Mouse (Mus musculus): ENCODE data around the gene Ndufa4l2.

Gene Ndufa4l2

DNA sequence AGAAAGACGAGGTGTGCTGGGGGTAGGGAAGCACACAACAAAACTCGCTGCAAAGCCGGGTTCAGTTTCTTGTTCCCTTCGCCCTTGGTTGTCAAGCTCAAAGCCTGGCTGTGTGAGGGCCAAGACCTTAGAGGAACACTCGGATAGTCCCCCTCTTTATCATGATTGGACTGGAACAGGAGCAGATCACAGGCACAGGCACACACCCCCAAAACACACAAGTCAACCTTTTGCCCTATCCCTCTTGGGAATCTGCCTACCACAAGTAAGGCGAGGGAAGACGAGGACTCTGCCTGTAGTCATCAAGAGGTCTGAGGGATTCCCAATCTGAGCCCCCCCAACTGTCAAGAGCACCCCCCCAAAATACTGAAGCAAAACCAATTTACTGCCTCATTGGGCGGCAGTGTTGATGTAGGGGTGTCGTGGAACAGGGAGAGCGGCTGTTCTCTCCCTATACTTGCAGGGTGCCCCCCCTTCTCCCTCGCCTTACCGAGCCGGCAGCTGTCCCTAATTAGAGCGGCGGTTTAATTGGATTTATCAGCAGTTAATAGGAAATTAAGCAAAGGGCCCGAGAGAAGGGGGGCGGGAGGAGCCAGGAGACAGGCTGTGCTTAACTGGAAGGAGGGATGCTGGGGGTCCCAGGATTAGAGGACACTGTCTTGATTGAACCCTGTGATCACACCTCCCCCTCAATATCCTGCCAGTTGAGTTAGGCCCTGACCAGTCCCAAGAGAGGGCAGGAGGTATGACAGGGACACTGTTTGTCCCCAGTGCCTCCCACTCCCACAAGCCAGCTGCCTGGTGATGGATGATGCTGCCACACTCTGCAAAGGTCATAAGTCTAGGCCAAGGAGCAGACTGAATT is 4.7 kb upstream of the Ndufa4l2 start:
- in situ Hi-C loops (cut with MboI, MseI) = loop anchor here (5.0 kb wide), 1 partner anchor 32 kb away; no protein-coding TSS in a partner anchor

DNA sequence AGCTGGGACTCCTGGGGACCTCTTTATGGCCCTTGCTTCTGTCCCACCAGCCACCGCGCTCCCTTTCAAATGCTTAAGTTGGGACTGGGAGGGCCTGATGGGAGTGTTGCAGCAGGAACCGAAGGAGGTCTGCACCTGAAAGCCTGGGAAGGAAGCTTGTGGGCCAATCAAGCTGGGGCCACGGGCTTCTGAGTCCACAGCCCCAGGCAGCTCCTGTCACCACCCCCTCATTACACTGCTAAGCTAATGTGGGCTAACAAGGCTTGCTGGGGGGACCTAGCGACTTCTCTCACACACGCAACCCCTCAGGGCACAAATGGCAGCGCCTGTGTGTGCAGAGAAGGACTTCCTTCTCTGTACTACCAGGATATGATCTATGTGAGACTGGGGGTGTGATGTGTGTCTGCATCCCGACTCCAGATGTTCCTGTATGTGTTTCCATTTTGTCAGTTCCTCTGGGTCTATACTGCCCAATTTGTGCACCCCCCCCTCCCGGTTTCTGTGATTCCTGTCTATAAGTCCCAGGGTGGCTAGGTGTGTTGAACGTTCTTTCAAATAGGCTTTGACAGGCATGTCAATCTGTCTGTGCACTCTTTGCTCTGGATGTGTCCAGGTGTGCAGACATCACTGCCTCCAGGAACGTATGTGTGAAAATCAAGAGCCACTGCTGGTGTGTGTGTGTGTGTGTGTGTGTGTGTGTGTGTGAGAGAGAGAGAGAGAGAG is 3.7 kb upstream of the Ndufa4l2 start:
- in situ Hi-C loops (cut with MboI, MseI) = no loop called here

DNA sequence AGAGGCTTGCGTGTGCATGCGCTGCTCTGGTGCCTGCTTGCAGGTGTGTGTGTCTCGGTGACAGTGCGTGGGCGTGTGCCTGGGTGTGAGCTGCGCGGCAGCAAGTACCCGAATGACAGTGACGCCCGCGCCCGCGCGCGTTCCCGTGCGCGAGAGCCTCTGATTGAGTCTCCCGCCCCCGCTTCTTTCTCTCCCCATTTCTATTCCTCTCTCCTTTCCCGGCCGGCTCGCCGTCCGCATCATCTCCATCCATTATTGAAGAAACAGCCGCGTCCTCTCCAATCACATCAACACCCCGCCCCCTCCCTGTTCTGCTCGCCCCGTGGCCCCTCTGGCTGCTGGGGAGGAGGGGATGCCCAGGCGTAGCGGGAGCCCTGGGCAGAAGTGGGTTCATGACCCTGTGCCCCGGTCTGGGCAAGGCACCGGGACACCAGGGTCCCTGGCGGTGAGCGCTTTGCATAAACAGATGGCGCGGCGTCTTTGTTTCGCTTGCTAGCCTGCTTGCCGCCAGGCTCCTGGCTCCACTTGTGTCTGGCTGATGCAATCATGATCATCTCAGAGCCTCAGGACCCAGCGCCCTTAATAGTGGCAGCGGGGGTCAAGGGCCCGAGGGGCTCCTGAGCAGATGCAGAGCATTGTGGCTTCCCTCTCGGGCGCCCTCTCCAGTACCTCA is 3.0 kb upstream of the Ndufa4l2 start:
- in situ Hi-C loops (cut with MboI, MseI) = no loop called here

DNA sequence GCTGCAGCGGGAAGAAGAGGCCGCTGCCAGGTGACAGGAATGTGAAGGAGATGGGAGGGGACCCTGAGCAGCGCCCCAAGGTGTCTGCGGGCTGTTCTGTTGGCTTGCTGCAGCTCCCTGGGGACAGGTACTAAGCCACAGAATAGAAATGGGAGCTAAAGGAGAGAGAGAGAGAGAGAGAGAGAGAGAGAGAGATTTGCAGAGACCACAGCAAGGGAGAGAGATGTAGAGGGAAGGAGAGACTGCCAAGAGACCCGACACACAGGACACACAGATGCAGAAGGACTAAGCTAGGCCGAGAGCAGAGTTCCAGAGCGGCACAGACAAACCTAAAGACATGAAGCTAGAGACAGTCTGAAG is 2.5 kb upstream of the Ndufa4l2 start:
- in situ Hi-C loops (cut with MboI, MseI) = no loop called here

DNA sequence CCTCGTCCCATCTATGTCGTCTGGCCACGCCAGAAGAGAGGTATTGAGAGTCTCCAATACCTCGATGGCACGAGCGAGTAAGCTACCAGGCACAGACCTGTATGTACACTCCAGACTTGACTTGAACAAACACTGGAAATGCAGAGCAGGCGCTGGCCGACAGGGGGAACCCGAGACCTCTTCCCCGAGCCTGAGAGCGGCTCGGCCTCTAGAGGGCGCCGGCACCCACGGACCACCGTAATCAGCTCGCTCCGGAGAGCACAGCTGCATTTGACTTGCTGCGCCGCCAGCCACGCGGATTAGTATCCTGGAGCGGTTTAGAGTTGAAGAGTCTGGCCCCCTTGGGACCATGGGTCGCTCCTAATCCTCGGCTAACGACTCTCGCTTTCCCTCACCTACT is 2.0 kb upstream of the Ndufa4l2 start:
- in situ Hi-C loops (cut with MboI, MseI) = no loop called here

DNA sequence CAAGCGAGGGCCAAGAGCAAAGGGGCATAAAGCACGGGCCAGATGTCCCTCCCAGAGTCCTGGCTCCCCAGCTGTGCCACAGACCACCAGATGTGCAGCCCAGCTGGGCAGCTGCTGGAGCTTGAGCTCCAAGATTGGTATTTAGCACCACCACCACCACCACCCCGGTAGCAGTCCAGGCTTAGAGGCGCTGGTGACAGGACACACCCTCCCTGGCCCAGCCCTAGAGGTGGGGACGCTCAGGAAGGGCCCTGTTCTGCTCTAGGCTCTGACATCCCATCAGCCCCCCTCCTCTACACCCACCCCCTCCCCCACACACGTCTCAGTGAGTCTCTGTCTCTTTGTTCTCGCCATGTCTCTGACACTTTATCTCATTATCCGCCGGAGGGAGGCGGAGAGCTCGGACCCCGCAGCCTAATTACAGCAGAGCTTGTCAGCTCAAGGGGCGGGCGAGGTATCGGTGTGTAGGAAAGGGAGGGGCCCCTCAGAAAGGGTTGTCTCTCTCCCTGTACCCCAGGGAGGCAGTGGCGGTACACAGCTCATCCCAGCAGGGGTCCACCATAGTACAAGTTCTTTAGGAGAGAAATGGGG is 1.2 kb upstream of the Ndufa4l2 start:
- in situ Hi-C loops (cut with MboI, MseI) = no loop called here

DNA sequence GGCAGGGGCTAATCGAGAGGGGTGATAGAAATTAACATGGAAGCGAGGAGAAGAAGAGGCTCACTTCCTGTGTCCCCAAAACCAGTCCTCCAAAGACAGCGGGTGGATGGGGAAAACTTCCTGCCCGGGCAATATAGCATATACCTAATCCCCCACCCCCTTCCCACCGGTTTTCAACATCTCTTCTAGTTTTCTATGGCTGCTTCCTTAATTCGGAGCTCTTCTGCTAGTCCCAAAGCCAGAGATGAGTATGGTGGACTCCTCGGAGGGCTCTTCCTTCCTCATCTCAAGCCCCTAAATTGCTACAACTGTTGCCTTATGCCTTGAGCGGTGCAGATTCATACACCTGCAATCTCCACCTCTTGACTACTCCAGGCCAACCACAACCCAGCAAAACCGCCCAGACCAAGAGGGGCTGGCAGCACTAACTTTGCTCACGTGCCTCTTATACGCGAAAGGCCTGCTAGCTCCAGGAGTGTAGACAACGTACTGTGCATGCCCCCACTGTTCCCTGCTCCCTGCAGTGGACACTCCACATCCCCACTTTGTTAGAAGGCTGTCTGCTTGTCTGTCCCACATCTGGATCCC is 562 bp upstream of the Ndufa4l2 start:
- in situ Hi-C loops (cut with MboI, MseI) = no loop called here

DNA sequence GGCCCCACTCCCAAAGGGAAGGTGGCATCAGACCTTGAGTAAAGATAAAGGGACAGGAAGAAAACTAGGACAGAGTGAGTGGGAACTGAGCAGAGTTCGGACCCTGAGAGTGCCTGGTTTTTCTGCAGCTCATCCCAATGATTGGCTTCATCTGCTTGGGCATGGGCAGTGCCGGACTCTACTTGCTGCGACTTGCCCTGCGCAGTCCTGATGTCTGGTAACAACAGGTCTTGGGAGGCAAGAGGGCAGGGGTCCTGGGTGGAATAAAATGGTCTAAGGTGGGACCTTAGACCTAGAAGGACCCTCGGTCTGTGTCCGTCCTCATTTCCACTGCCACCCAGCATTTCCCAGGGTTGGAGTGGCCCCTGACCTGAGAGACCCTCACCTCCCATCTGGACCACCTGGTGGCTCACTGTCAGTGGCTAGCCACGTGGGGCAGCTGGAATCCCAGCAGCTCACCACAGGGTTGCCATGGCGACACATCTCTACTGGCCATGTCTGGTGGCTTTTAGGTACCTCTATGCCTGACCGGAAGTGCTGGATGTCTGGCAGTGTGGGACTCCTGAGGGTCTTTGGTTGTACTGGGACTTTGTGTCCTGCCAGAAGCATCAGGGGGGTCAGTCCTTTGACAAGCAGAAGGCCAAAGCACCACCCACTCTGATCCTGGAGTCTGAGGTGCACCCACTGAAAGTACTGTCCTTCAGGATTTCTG is 660 bp downstream of the Ndufa4l2 start:
- in situ Hi-C loops (cut with MboI, MseI) = no loop called here

DNA sequence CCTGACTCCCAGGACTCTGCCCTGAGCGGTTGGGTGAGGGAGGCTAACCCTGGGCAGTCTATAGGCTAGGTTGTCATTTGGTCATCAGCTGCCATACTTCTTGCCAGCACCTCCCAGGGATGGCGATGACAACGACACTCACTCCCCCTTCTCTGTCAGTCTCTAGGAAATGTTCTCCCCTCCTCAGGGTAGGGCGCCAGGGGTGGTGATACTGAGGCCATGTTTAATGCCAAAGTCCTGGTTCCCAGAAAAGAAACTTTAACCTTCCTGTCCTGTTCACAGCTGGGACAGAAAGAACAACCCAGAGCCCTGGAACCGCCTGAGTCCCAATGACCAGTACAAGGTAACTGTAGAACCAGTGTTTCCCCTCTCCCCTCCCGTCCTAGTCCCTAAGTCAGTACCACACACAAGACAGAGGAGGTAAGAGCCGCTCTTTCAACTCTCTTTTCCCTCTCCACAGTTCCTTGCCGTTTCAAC is 1.3 kb downstream of the Ndufa4l2 start:
- in situ Hi-C loops (cut with MboI, MseI) = no loop called here

DNA sequence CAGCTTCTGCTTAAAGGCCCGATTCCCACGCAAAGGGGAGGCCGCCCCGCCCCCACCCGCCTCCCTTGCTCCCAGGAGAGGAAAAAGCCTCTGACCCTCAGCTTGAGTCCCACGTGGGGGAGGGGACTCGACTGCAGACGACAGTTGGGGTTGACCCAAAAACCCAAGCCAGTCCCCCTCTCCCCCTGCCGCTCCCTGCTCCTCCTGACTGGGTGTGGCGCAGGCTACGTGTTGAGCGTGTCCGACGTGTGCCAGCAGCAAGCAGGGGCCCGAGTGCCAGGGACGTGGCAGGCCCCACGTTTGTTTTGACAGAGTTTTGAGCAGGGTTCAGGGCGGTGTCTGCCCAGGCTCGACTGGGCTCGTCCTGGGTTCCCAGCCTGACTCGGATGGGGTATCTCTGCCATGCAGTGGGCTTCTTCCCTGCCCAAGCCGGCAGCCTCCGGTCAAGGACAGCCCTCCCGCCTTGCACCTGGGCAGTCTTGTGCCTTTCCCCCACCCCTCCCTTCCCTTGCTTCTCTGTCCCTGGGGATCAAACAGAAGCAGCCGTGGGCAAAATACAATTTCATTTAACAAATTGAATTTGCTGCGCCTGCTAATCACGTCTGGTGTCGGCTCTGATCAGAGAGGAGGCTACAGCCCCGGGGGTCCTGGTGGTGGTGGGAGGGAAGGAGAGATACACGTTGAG is 2.0 kb downstream of the Ndufa4l2 start:
- in situ Hi-C loops (cut with MboI, MseI) = no loop called here

DNA sequence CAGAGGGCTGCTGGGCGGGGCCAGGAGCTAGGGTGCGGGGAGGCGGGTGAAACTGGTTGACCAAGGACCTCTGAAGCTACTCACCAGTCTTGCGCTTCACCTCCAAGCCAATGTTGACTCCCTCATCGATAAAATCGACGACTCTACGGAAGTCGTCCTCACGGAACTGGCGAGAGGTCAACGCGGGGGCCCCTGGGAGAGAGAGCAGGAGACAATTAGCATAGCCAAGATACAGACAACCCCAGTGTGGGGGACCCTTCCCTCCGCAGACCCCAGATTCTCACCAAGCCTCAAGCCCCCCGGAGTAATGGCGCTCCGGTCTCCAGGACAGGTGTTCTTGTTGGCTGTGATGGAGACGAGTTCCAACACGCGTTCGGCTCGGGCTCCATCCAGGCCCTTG is 3.2 kb downstream of the Ndufa4l2 start:
- in situ Hi-C loops (cut with MboI, MseI) = no loop called here

DNA sequence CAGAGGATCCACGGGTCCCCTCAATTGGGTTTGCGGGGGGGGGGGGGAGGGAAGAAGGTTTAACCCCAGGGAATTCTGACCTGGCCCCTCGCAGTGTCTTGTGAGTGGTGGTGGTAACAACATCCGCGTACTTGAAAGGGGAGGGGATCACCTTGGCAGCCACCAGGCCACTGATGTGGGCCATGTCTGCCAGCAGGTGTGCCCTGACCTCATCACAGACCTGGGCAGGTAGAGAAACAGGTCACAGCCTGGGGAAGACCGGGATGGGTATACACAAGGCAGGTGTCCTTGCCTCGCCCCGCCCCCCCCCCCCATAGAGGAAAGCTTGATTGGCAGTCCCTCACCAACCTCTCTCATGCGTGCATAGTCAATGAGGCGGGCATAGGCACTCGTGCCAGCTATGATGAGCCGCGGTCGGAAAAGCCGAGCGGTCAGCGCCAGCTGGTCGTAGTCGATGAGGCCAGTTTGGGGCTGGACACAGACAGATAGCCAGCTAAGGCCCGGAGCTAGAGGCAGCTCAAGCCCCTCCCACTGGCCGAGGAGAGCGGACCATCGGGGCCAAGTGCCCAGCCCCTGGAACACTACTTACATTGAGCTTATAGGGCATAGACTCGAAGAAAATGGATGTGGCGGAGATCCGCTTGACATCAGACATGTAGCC is 4.4 kb downstream of the Ndufa4l2 start:
- in situ Hi-C loops (cut with MboI, MseI) = no loop called here

DNA sequence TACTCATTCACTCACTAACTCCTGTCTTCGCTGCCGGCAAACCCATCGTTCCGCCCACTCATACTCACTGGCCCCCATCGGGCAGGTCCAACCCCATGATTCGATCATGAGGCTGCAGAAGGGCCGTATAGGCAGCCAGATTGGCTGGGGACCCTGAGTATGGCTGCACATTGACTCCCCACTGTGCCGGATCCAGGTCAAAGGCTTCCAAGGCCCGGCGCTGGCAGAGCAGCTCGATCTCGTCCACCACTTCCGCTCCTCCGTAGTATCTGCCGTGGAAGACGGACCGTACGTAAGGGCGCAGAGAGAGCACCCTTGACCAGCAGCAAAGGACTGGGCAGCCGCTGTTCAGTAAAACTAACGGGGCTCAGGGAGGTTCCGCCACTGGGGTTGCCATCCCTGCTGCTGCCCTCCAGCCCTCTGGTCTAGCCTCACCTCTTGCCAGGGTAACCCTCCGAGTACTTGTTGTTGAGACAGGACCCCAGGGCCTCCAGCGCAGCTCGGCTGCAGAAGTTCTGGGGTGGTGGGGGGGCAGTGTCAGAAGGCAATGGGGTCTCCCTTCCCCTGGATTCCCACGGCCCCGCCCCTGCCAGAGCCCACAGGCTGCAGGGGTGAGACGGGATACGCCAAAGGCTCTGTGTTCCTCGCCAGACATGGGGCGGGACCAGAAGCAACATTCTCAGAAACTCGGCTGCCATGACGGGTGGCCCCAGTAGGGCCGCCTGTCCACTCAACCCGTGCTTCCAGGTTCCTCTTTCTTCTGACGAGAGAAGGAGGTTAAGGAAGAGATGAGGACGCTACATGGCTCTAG is 5.3 kb downstream of the Ndufa4l2 start:
- in situ Hi-C loops (cut with MboI, MseI) = no loop called here

DNA sequence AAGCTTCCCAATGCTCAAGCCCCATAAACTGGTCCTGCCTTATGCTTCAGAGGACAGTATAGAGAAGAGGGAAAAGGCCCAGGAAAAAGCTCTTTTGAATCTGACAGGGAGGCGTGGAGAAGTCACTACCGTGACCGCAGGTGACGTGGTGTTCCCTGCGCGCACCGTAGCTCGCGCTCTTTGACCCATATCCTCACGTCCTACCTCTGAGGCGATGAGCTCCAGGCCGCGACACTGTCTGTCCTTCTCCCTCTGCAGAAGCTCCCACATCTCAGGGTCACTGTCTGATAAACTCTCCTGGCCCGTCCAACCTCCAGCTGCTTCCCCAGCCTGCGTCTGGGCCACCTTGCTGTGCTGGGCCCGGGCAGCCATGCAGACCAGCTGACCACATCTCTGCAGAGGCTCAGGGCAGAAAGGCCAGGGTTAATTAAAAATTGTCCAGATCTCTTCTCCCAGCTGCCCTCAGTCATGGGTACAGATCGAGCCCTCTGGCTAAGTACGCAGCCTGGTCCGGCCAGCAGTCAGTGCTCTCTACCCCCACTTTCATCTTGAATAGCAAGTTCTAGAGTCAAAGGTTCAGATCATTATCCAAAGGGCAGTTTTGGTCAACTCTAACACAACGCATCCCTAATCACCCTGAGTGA is 6.1 kb downstream of the Ndufa4l2 start:
- in situ Hi-C loops (cut with MboI, MseI) = no loop called here

DNA sequence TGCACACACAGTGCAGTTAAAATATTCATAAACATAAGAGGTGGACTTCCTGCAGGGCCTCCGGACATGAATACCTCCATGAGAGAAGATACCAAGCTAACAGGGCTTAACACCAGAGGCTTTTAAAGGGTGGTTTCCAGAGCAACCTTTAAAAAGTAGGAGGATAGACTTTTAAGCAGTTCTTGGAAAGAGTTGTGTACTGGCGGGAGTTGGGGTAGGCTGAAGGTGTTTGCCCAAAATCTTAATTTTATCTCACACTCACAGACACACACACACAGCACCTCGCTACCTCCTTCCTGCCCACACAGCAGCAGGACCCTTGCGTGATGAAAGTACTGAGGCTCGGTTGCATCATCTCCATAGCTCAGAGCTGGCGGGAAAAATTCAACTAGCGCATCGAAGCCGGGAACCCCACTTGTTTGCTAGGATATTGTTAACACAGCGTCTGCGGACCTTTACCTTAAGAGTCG is 6.9 kb downstream of the Ndufa4l2 start:
- in situ Hi-C loops (cut with MboI, MseI) = no loop called here

DNA sequence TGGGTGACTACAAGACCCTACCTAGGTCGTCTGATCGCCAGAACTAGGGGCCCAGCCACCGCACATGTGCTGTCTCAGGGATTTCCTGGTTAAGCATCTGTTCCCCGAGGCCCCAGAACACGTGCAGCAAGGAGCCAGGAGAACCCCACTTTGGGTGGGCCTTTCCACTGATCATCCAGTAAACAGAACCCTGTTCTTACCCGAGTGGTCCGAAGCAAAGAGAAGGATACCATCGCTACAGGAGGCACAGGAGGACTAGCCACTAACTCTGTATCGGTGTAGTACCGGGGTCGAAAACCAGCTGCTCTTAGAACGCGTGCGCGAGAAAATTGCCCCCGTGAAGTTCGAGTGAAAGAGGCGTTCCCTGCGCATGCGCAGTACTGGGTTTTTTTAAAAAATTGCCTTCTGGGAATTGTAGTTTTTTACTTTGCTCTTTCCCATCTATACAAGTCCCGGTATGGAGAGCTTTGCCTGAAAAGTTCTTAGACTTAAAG is 7.4 kb downstream of the Ndufa4l2 start, which contains the start of gene Shmt2:
Shmt2 (minus strand) TSS at position 357 of the 494 bp plus-strand sequence.
- in situ Hi-C loops (cut with MboI, MseI) = no loop called here

DNA sequence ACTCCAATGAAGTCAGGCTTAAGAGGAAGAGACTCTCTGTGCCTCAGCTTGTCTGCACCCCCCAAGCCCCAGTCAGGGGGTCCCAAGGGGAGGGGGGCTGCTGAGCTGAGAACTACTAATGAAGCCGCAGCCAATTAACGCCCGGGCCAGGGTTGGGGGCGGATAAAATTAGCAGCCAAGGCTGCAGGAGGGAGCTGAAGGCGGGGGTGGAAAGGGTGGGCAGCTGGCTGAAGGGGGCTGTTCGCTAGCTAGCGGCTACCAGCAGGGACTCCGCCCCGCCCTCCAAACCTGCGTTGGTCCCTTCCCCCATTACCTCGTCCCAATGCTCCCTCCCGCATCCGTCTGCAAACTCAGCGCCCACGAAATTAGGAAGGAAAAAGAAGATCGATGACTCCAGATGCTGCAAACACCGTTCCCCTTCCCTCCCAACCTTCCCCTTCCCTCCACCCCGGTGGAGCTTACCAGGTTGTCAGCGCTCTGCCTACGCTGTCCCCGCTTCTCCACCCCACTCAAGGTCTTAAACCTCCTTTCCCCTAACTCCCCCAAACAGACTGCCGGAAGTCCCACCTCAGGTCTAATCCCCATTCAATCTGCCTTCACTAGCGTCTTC is 10.0 kb downstream of the Ndufa4l2 start:
- in situ Hi-C loops (cut with MboI, MseI) = no loop called here

DNA sequence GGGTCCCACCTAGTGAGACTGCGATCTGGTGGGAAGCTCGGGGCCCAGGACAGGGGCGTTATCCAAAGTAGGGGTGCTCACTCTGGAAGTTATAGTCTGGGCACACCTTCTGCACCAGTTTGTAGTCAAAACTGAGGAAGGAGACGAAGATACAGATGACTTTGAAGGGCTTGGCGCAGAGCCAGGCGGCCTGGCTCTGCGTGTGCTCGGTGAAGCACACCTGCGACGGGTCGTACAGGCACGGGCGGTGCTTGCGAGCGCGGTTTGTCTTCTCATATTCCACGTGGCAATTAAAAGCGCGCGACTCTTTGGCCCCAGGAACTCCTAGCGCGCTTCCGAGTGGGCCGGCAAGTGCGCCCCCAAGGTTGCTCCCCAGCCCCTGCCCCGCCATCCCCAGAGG is 11.3 kb downstream of the Ndufa4l2 start:
- in situ Hi-C loops (cut with MboI, MseI) = no loop called here
